Mouse (Mus musculus) embryonic stem cell, embryonic (primary cell): ENCODE measurements around the gene a.
"Not testable (repeated sequence)": the region's sequence is repeated elsewhere in the genome, so short reads cannot be mapped to it uniquely, and the experiment has no call there.

Source experiments
- CTCF ChIA-PET, 4 experiments: fragments of 300-600 bp in 2 of 4; fragments of 350-600 bp in 2 of 4; sonication (Branson Sonifier 250); formaldehyde crosslinking; loops; one replicate each; lab custom pipeline; 2022; ENCODE audit warnings: inconsistent platforms in 2 of 4; lab: Charles Lee
- POLR2A ChIA-PET, 4 experiments: fragments of 300-600 bp in 2 of 4; fragments of 350-600 bp in 2 of 4; sonication (Branson Sonifier 250); formaldehyde crosslinking; loops; one replicate each; lab custom pipeline; 2022; ENCODE audit warnings: antibody characterized with exemption in 4 of 4, inconsistent platforms in 1 of 4; lab: Charles Lee

Gene a

GRCm38 (mm10) chr2:154917866-154918641, 126.9 kb downstream of the a start:
- ChIA-PET POLR2A (interaction anchor here in 2 of 4 experiments (0.6 to 2.2 kb wide), 4 partner anchors 21 to 25 kb away, joined by 3 to 11 read pairs (median 8); partner anchors contain the start of gene Eif2s2 (in 2 of the 2)), CTCF (interaction anchor here (0.6 to 1.7 kb wide), 5 partner anchors 52 to 405 kb away, joined by 3 to 8 read pairs (median 4); no protein-coding TSS in a partner anchor)

GRCm38 (mm10) chr2:154920896-154921295, 129.7 kb downstream of the a start:
- CTCF ChIA-PET = interaction anchor here in 1 of 4 experiments (1.1 kb wide), 1 partner anchor 50 kb away, joined by 6 read pairs; no protein-coding TSS in a partner anchor
- POLR2A ChIA-PET = interaction anchor here in 1 of 4 experiments (1.3 kb wide), 2 partner anchors 49 to 50 kb away, joined by 3 to 4 read pairs; no protein-coding TSS in a partner anchor

- CTCF ChIA-PET, POLR2A ChIA-PET: not testable (repeated sequence)
Measured at GRCm38 (mm10) chr2:154922134-154922533, 130.9 kb downstream of the a start.

- ChIA-PET POLR2A (interaction anchor here in 1 of 4 experiments (0.6 to 1.2 kb wide), 3 partner anchors 9 to 1415 kb away, joined by 3 read pairs; no protein-coding TSS in a partner anchor), CTCF (interaction anchor here in 1 of 4 experiments (1.0 to 1.3 kb wide), 2 partner anchors 9 to 17 kb away, joined by 4 read pairs; no protein-coding TSS in a partner anchor)
Measured at GRCm38 (mm10) chr2:154925411-154926031, 134.3 kb downstream of the a start.

GRCm38 (mm10) chr2:154926843-154927242, 135.6 kb downstream of the a start:
- ChIA-PET CTCF (interaction anchor here in 2 of 4 experiments (0.6 to 1.3 kb wide), 3 partner anchors 10 to 188 kb away, joined by 4 to 11 read pairs (median 4); no protein-coding TSS in a partner anchor), POLR2A (no interaction called here)

GRCm38 (mm10) chr2:154928298-154928697, 137.1 kb downstream of the a start:
- CTCF ChIA-PET = interaction anchor here in 3 of 4 experiments (0.5 to 1.6 kb wide), 5 partner anchors 12 to 1789 kb away, joined by 3 to 14 read pairs (median 6); no protein-coding TSS in a partner anchor
- POLR2A ChIA-PET = interaction anchor here in 1 of 4 experiments (0.8 to 1.2 kb wide), 4 partner anchors 10 to 39 kb away, joined by 3 read pairs; partner anchors contain the start of gene Eif2s2

- CTCF ChIA-PET = no interaction called here
- POLR2A ChIA-PET = no interaction called here
Measured at GRCm38 (mm10) chr2:154933884-154934283, 142.7 kb downstream of the a start.

- ChIA-PET POLR2A (no interaction called here), CTCF (no interaction called here)
Measured at GRCm38 (mm10) chr2:154936106-154936505, 144.9 kb downstream of the a start.

GRCm38 (mm10) chr2:154936536-154937155, 145.4 kb downstream of the a start:
- CTCF ChIA-PET = no interaction called here
- POLR2A ChIA-PET = no interaction called here

- ChIA-PET CTCF (interaction anchor here in 2 of 4 experiments (0.7 to 1.2 kb wide), 2 partner anchors 8 to 21 kb away, joined by 5 read pairs; no protein-coding TSS in a partner anchor), POLR2A (interaction anchor here in 1 of 4 experiments (1.0 kb wide), 1 partner anchor 45 kb away, joined by 4 read pairs; the partner anchor contains the start of gene Eif2s2)
Measured at GRCm38 (mm10) chr2:154937547-154938390, 146.6 kb downstream of the a start.

GRCm38 (mm10) chr2:154941952-154942351, 150.8 kb downstream of the a start:
- ChIA-PET CTCF (interaction anchor here in 3 of 4 experiments (0.6 to 1.9 kb wide), 8 partner anchors 11 to 360 kb away, joined by 3 to 7 read pairs (median 4); no protein-coding TSS in a partner anchor), POLR2A (interaction anchor here in 3 of 4 experiments (0.5 to 1.8 kb wide), 9 partner anchors 10 to 318 kb away, joined by 3 to 9 read pairs (median 3); partner anchors contain the start of gene Eif2s2 (in 1 of the 3))

GRCm38 (mm10) chr2:154942546-154942945, 151.3 kb downstream of the a start:
- CTCF ChIA-PET = interaction anchor here in 3 of 4 experiments (0.6 to 1.9 kb wide), 8 partner anchors 12 to 361 kb away, joined by 3 to 7 read pairs (median 4); no protein-coding TSS in a partner anchor
- POLR2A ChIA-PET = interaction anchor here in 3 of 4 experiments (0.5 to 1.8 kb wide), 11 partner anchors 11 to 324 kb away, joined by 3 to 11 read pairs (median 3); partner anchors contain the start of gene Eif2s2 (in 2 of the 3)

GRCm38 (mm10) chr2:154943101-154943500, 151.9 kb downstream of the a start:
- POLR2A ChIA-PET = interaction anchor here in 2 of 4 experiments (0.5 to 1.8 kb wide), 6 partner anchors 11 to 324 kb away, joined by 3 to 11 read pairs (median 4); partner anchors contain the start of gene Eif2s2 (in 2 of the 2)
- CTCF ChIA-PET = interaction anchor here in 1 of 4 experiments (1.9 kb wide), 1 partner anchor 230 kb away, joined by 7 read pairs; no protein-coding TSS in a partner anchor

GRCm38 (mm10) chr2:154946921-154947320, 155.7 kb downstream of the a start:
- CTCF ChIA-PET = no interaction called here
- POLR2A ChIA-PET = interaction anchor here in 1 of 4 experiments (1.6 kb wide), 1 partner anchor 54 kb away, joined by 3 read pairs; the partner anchor contains the start of gene Eif2s2

- ChIA-PET CTCF (no interaction called here), POLR2A (interaction anchor here in 1 of 4 experiments (1.7 kb wide), 1 partner anchor 10 kb away, joined by 4 read pairs; no protein-coding TSS in a partner anchor)
Measured at GRCm38 (mm10) chr2:154949352-154949751, 158.2 kb downstream of the a start.

GRCm38 (mm10) chr2:154949877-154950276, 158.7 kb downstream of the a start:
- POLR2A ChIA-PET = interaction anchor here in 2 of 4 experiments (0.6 to 1.7 kb wide), 2 partner anchors 10 to 192 kb away, joined by 4 to 7 read pairs; no protein-coding TSS in a partner anchor
- CTCF ChIA-PET = no interaction called here

GRCm38 (mm10) chr2:154950601-154951000, 159.4 kb downstream of the a start:
- ChIA-PET POLR2A (interaction anchor here in 2 of 4 experiments (0.6 to 1.7 kb wide), 4 partner anchors 9 to 192 kb away, joined by 3 to 7 read pairs (median 4); no protein-coding TSS in a partner anchor), CTCF (interaction anchor here in 1 of 4 experiments (0.6 kb wide), 1 partner anchor 273 kb away, joined by 3 read pairs; no protein-coding TSS in a partner anchor)
